Mouse (Mus musculus): Measurements from ENCODE around the gene Tmem63c.
A peak's percentile ranks its signal among the peaks of the same experiment; 100 is the strongest.

The Tmem63c gene

GRCm38 (mm10) chr12:87000151-87000839, 20.8 kb upstream of the Tmem63c start:
- DNase-seq (ENCODE audit: low spot score in 2 of 2): no peak

- DNase-seq (ENCODE audit: low spot score in 2 of 2): no peak
These were observed 20.3 kb upstream of the Tmem63c start for GRCm38 (mm10) chr12:87000840-87001176.

GRCm38 (mm10) chr12:87002209-87002608, 18.9 kb upstream of the Tmem63c start:
- no peak for DNase-seq (ENCODE audit: low spot score in 2 of 2)

GRCm38 (mm10) chr12:87002815-87003214, 18.3 kb upstream of the Tmem63c start:
- DNase-seq (ENCODE audit: low spot score in 2 of 2): no peak

- DNase-seq (ENCODE audit: low spot score in 2 of 2): no peak
These were observed 17.5 kb upstream of the Tmem63c start for GRCm38 (mm10) chr12:87003606-87004005.

GRCm38 (mm10) chr12:87004596-87004995, 16.5 kb upstream of the Tmem63c start:
- no peak for DNase-seq (ENCODE audit: low spot score in 2 of 2)

GRCm38 (mm10) chr12:87017041-87017440, 4.1 kb upstream of the Tmem63c start:
- no peak for DNase-seq (ENCODE audit: low spot score in 2 of 2)

GRCm38 (mm10) chr12:87018756-87019155, 2.4 kb upstream of the Tmem63c start:
- no peak for DNase-seq (ENCODE audit: low spot score in 2 of 2)

- DNase-seq (ENCODE audit: low spot score in 2 of 2): no peak
These were observed 866 bp downstream of the Tmem63c start for GRCm38 (mm10) chr12:87022006-87022405.

- DNase-seq (ENCODE audit: low spot score in 2 of 2): no peak
These were observed 2.3 kb downstream of the Tmem63c start for GRCm38 (mm10) chr12:87023456-87023855.

GRCm38 (mm10) chr12:87026109-87026870, 5.2 kb downstream of the Tmem63c start:
- peak; percentile 44 for DNase-seq (ENCODE audit: low spot score in 2 of 2)

GRCm38 (mm10) chr12:87026871-87027240, 5.7 kb downstream of the Tmem63c start:
- DNase-seq (ENCODE audit: low spot score in 2 of 2): no peak

- no peak for DNase-seq (ENCODE audit: low spot score in 2 of 2)
These were observed 6.3 kb downstream of the Tmem63c start for GRCm38 (mm10) chr12:87027391-87027790.

- no peak for DNase-seq (ENCODE audit: low spot score in 2 of 2)
These were observed 6.9 kb downstream of the Tmem63c start for GRCm38 (mm10) chr12:87028068-87028467.

- DNase-seq (ENCODE audit: low spot score in 2 of 2): no peak
These were observed 8.3 kb downstream of the Tmem63c start for GRCm38 (mm10) chr12:87029251-87029976.

GRCm38 (mm10) chr12:87031163-87031763, 10.1 kb downstream of the Tmem63c start:
- DNase-seq (ENCODE audit: low spot score in 2 of 2): no peak

GRCm38 (mm10) chr12:87036631-87037030, 15.5 kb downstream of the Tmem63c start:
- no peak for DNase-seq (ENCODE audit: low spot score in 2 of 2)

GRCm38 (mm10) chr12:87040166-87040565, 19.0 kb downstream of the Tmem63c start:
- no peak for DNase-seq (ENCODE audit: low spot score in 2 of 2)

- no peak for DNase-seq (ENCODE audit: low spot score in 2 of 2)
These were observed 19.7 kb downstream of the Tmem63c start for GRCm38 (mm10) chr12:87040857-87041256.

- no peak for DNase-seq (ENCODE audit: low spot score in 2 of 2)
These were observed 21.3 kb downstream of the Tmem63c start for GRCm38 (mm10) chr12:87042456-87042855.

GRCm38 (mm10) chr12:87043221-87043620, 22.1 kb downstream of the Tmem63c start:
- DNase-seq (ENCODE audit: low spot score in 2 of 2): peak in 1 of 2 experiments; percentile 30

GRCm38 (mm10) chr12:87044711-87045110, 23.6 kb downstream of the Tmem63c start:
- no peak for DNase-seq (ENCODE audit: low spot score in 2 of 2)

Data from frontal cortex, postnatal 25 days (tissue).